ENCODE assay signal across 21 mouse cellular contexts in genomic region chr3:108900147-108900546, GRCm38 (mm10). TPM values are rescaled to one million over a fixed set of nuclear protein-coding genes. Genes with fewer than 3 reads are reported as not detected.
DNase-seq lines count a peak whose midpoint lies in the region; ATAC-seq and TF ChIP-seq lines count a peak whose summit lies in the region.
"Had no signal": no experiment of that assay in that cellular context is flagged by ENCODE, and none has a peak within 500 bp of the region (broad histone marks: within the 10 kb centered on the region; RNA-seq: fewer than 3 reads in every experiment).

No protein-coding gene starts in this region.

- no peak for TF ChIP-seq CTCF in thymus, adult 2 months (IDR thresholded peaks at IDR 0.05; ENCODE audit: borderline replicate concordance, control insufficient read depth, extremely low read depth, insufficient read depth, low read length, poor library complexity)

- H3K36me3 ChIP-seq in thymus, adult 2 months (ENCODE audit: control insufficient read depth, insufficient read depth, low read length) = peaks cover 28% of the 10 kb centered on the region

- no peak for TF ChIP-seq POLR2A in thymus, adult 2 months (IDR thresholded peaks at IDR 0.05; ENCODE audit: control insufficient read depth, extremely low read depth, insufficient read depth, low read length, poor library complexity)

- no peak for DNase-seq in thymus, adult 2 months
- no peak for DNase-seq in thymus, postnatal 25 days
- peak; percentile 54 to 57 for DNase-seq in monocyte, adult 2 months (ENCODE audit: low read depth in 1 of 2, low spot score in 2 of 2)
- DNase-seq in adrenal gland, adult 2 months = no peak
- no peak for DNase-seq in cerebellum, postnatal 10 days
- no peak for DNase-seq in adrenal gland, adult 18-20 months (ENCODE audit: low spot score in 2 of 2)
- DNase-seq: cerebellum, adult 9-10 months; thymus, postnatal 4 days had no signal

- H3K4me1 ChIP-seq in thymus, adult 2 months (replicated peaks; ENCODE audit: control insufficient read depth, insufficient read depth, low read length) = no peaks in the 10 kb centered on the region
- H3K4me1 ChIP-seq: embryonic facial prominence, embryonic 10.5 days; forebrain, embryonic 10.5 days; heart, embryonic 13.5 days; hindbrain, embryonic 13.5 days; midbrain, embryonic 12.5 days; stomach, embryonic 15.5 days had no signal

- no peak overlapping the region for H3K4me3 ChIP-seq in thymus, adult 2 months (ENCODE audit: control insufficient read depth, insufficient read depth, low read length)
- H3K4me3 ChIP-seq: embryonic facial prominence, embryonic 10.5 days; forebrain, embryonic 10.5 days; heart, embryonic 13.5 days; hindbrain, embryonic 13.5 days; midbrain, embryonic 12.5 days; stomach, embryonic 15.5 days had no signal

- ATAC-seq in common myeloid progenitor, adult 5-6 weeks (replicated peaks; ENCODE audit: low read depth, poor library complexity, severe bottlenecking) = peak; percentile 94

- no peaks in the 10 kb centered on the region for H3K27me3 ChIP-seq in thymus, adult 2 months (ENCODE audit: control insufficient read depth, insufficient read depth, low read length)
- H3K27me3 ChIP-seq: heart, embryonic 13.5 days; hindbrain, embryonic 13.5 days; midbrain, embryonic 12.5 days; stomach, embryonic 15.5 days had no signal

- WGBS in thymus, adult 2 months = 50% methylated on average over 3 of the region's 3 CpGs

- peak overlapping the region; percentile 40; the same call in 1 of the 2 replicates for H3K27ac ChIP-seq in thymus, adult 2 months (ENCODE audit: control insufficient read depth, insufficient read depth, low read length)
- H3K27ac ChIP-seq: embryonic facial prominence, embryonic 10.5 days; forebrain, embryonic 10.5 days; heart, embryonic 13.5 days; hindbrain, embryonic 13.5 days; liver, embryonic 14.5 days; midbrain, embryonic 12.5 days; stomach, embryonic 15.5 days had no signal

RNA-seq across cellular contexts. Expression of gene Fndc7, which starts 10.3 kb away (rescaled TPM):
- 3.4 and 3.5 TPM in 2 replicates for polyA plus RNA-seq in thymus, adult 2 months (2012; rRNA removed)
- 0.37 TPM in 1 of 2 replicates, not detected in the other for total RNA-seq in common myeloid progenitor, adult 5-6 weeks (2017)
- total RNA-seq in adrenal gland, adult 2 months (2021) = 1 to 10 TPM in 1 of 2 experiments, under 1 TPM in 1; 0.35 to 1.1 TPM
- 0.19 and 0.25 TPM in 2 replicates for polyA plus RNA-seq in adrenal gland, adult 2 months (2012; rRNA removed)
- total RNA-seq in adrenal gland, adult 18-20 months (2021) = under 1 TPM; 0.43 to 0.74 TPM
- total RNA-seq: gastrocnemius, adult 18-20 months had no signal
- polyA plus RNA-seq: forebrain, embryonic 10.5 days; kidney, embryonic 14.5 days; liver, embryonic 14.5 days; midbrain, embryonic 12.5 days had no signal

RNA-seq across cellular contexts. Expression of gene Prpf38b, which starts 11.4 kb away (rescaled TPM):
- polyA plus RNA-seq in thymus, adult 2 months (2012; rRNA removed) = 141 and 181 TPM in 2 replicates
- 293 and 352 TPM in 2 replicates for total RNA-seq in common myeloid progenitor, adult 5-6 weeks (2017)
- 10 to 100 TPM; 39.8 to 77.9 TPM for total RNA-seq in adrenal gland, adult 2 months (2021)
- polyA plus RNA-seq in adrenal gland, adult 2 months (2012; rRNA removed) = 108 and 117 TPM in 2 replicates
- 10 to 100 TPM; 56.6 to 73.2 TPM for total RNA-seq in adrenal gland, adult 18-20 months (2021)

RNA-seq across cellular contexts. Expression of gene Henmt1, which starts 39.5 kb away (rescaled TPM):
- 0.96 and 1.5 TPM in 2 replicates for polyA plus RNA-seq in thymus, adult 2 months (2012; rRNA removed)
- total RNA-seq in common myeloid progenitor, adult 5-6 weeks (2017) = not detected in 2 replicates
- not detected for total RNA-seq in adrenal gland, adult 2 months (2021)
- polyA plus RNA-seq in adrenal gland, adult 2 months (2012; rRNA removed) = not detected in 2 replicates
- total RNA-seq in adrenal gland, adult 18-20 months (2021) = not detected
- total RNA-seq: gastrocnemius, adult 18-20 months had no signal
- polyA plus RNA-seq: heart, embryonic 13.5 days had no signal

RNA-seq across cellular contexts. Expression of gene Gm9857, which starts 40.1 kb away (rescaled TPM):
- polyA plus RNA-seq in thymus, adult 2 months (2012; rRNA removed) = 2.4 and 3.1 TPM in 2 replicates
- not detected in 2 replicates for total RNA-seq in common myeloid progenitor, adult 5-6 weeks (2017)
- total RNA-seq in adrenal gland, adult 2 months (2021) = not detected
- polyA plus RNA-seq in adrenal gland, adult 2 months (2012; rRNA removed) = not detected in 2 replicates
- total RNA-seq in adrenal gland, adult 18-20 months (2021) = not detected
- total RNA-seq: gastrocnemius, adult 18-20 months; layer of hippocampus, adult 8-10 months; left cerebral cortex, postnatal 14 days had no signal
- polyA plus RNA-seq: embryonic facial prominence, embryonic 10.5 days; forebrain, embryonic 10.5 days; heart, embryonic 13.5 days; hindbrain, embryonic 13.5 days; kidney, embryonic 14.5 days; liver, embryonic 14.5 days; midbrain, embryonic 12.5 days; neural tube, embryonic 14.5 days had no signal

RNA-seq across cellular contexts. Expression of gene Stxbp3, which starts 59.8 kb away (rescaled TPM):
- polyA plus RNA-seq in thymus, adult 2 months (2012; rRNA removed) = 10.5 and 13.2 TPM in 2 replicates
- 32.3 and 36.5 TPM in 2 replicates for total RNA-seq in common myeloid progenitor, adult 5-6 weeks (2017)
- 10 to 100 TPM; 43.1 to 60.1 TPM for total RNA-seq in adrenal gland, adult 2 months (2021)
- 1.9 and 2.8 TPM in 2 replicates for polyA plus RNA-seq in adrenal gland, adult 2 months (2012; rRNA removed)
- 10 to 100 TPM; 42.0 to 74.7 TPM for total RNA-seq in adrenal gland, adult 18-20 months (2021)

Comparison
In these comparisons a context has a peak if more than half of its experiments do, and no peak if none do; other contexts are left out.
1. DNase-seq: peak in monocyte, adult 2 months (2 of 2); none in thymus, adult 2 months (single experiment), thymus, postnatal 25 days (single experiment), adrenal gland, adult 2 months (single experiment), cerebellum, postnatal 10 days (0 of 2) and adrenal gland, adult 18-20 months (0 of 2).